Mouse (Mus musculus) layer of hippocampus, adult 11-12 months (tissue): Measurements from ENCODE around the gene Slc41a3.

Experiments used
- DNase-seq: peaks from one replicate; pipeline ENCODE4 v3.0.0; 2022; ENCODE audit warnings: low spot score

Gene Slc41a3

DNA sequence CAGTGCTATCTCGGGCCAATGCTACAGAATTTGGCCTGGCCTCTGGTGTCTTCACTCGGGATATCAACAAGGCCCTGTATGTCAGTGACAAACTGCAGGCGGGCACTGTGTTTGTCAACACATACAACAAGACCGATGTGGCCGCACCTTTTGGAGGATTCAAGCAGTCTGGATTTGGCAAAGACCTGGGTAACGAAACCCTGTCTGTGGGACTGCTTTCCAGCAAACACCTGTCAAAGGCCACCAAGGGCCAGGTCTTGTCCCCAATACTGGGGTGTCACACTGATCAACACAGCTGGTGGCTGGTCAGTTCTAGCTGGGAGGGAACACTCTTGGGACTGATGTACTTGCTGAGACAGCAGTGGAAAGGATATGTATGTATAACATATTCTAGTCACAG is 6.3 kb upstream of the Slc41a3 start:
- DNase-seq, result no peak

- no peak for DNase-seq
Observed at GRCm38 (mm10) chr6:90600351-90600750, 4.2 kb upstream of the Slc41a3 start.

GRCm38 (mm10) chr6:90601736-90602135 is 2.8 kb upstream of the Slc41a3 start:
- no peak for DNase-seq

- no peak for DNase-seq
Observed at GRCm38 (mm10) chr6:90602304-90602703, 2.2 kb upstream of the Slc41a3 start.

DNA sequence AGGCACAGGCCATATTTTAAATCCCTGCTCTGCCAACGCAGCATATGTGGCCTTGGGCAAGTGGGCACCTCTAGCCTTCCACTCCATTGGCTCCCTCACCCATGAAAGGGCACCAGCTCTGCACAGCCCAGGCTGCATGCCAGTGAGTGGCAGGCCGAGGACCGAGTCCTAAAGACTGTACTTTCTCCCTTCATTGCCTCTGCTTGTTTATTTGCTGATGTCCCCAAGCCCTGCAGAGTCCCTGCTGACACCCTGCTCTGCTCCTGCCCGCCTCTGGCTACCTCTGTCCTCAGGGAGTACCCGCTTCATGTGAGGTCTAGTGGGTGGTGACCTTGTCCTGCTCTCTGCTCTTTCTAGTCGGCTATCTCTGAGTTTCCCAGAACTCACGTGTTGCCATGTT is 1.4 kb upstream of the Slc41a3 start:
- no peak for DNase-seq

DNA sequence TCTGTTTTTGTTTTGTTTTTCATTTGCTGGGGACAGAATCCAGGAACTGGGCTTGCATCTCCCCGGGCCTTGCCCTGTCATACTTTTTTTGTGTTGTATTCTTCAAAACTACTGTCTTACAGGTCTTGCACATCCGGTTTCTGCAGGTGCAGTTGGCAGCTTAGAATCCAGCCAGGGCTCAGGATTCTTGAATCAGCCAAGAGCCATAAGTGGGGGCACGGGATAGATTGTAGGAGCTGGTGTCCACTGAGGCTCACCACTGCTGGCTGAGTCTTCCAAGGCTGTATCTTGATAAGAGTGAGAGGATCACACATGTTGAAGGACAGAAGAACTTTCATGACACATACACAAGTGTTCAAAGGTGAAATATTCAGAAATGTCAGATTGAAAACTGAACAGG is 395 bp upstream of the Slc41a3 start:
- peak; percentile 21 for DNase-seq

GRCm38 (mm10) chr6:90605298-90605665 is 757 bp downstream of the Slc41a3 start:
- DNase-seq, result no peak

DNA sequence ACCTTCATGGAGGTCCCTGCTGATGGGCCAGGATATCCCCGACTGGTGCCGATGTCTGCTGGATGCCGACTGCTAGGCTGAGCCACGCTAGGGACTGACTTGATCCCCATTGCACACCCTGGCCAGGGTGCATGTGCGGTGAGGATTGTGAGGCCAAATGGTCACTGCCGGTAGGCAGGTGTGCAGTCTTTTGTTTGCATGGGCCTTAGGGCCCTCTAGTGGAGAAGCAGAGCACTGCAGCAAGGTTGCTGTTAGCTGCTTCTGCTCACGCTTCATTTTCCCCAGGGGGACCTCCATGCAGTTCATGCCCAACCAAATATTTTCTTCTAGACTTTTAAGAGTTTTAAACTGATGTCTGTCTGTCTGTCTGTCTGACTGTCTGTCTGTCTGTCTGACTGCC is 2.0 kb downstream of the Slc41a3 start:
- peak; percentile 64 for DNase-seq

DNA sequence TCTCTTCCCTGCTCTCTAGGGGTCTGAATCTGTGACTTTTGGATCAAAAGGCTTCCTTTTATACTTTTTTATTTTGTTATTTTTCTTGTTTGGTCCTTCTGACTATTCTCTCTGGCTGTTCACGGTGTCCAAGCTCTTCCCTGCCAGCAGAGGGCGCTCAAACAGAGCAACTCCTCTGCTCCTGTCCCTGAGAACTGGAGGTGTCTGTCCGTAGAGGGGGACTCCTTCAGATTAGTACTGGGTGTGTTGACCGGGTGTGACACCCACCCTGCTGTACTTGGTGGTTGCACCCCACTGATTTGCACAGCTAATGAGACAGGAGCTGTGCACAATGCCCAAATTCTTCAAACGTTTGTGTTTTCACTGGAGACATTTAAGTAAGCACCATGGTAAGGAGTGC is 2.7 kb downstream of the Slc41a3 start:
- peak; percentile 42 for DNase-seq

GRCm38 (mm10) chr6:90608186-90608585 is 3.7 kb downstream of the Slc41a3 start:
- DNase-seq, result no peak

DNA sequence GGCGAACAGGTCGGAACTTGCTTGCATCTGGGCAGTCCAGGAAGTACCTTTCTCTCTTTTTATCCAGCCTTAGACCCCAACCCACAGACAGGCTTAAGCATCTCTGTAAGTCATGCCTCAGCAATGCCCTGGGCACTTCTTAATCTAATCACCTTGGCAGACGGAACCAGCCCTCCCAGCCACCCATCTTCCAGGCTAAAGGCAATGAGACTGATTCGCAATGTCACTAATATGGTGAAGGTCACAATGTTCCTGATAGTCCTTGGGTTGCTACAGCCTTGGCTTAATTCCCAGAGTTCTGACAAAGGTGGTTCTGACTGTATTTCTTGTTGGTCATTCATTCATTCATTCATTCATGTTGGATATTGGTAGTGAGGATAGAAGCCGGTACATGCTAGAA is 5.7 kb downstream of the Slc41a3 start:
- DNase-seq, result no peak

GRCm38 (mm10) chr6:90613277-90613676 is 8.8 kb downstream of the Slc41a3 start:
- no peak for DNase-seq

- DNase-seq, result peak; percentile 15
Observed at GRCm38 (mm10) chr6:90615362-90615761, 10.8 kb downstream of the Slc41a3 start.

DNA sequence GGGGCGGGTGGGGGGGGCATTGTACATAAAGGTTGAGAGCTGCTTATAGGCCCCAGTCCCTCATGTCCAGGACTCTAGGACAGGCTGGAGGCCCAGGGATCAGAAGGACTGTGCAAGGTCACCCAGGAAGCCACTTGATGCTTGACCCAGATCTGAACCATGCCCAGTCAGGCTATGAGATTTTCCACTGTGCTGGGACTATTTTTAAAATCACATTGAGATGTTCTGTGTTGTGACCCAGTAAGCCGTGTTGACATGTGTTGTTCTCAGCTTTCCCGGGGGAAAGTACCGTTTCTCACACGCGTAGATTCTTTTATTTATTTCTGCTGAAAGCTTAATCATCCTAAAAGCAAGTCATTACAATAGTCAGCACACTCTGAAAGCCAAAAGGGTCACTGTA is 11.5 kb downstream of the Slc41a3 start:
- no peak for DNase-seq

DNA sequence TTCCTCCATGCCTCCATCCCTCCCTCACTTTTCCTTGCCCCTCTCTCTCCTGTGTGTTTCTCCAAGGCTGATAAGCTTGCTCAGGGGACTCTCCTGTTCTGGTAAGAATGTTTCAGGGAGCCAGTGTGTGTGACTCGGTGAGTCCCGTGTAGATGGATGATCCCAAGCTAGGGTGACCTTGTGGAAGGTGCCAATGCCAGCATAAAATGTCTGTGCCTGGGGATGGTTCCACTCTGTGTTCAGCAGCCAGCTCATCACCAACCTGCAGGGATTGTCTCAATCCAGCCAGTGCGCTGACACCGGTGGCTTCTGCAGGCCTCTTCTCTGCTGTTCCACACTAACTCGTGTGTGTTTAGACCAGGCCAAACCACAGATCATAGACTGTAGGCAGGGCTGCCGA is 12.0 kb downstream of the Slc41a3 start:
- no peak for DNase-seq

DNA sequence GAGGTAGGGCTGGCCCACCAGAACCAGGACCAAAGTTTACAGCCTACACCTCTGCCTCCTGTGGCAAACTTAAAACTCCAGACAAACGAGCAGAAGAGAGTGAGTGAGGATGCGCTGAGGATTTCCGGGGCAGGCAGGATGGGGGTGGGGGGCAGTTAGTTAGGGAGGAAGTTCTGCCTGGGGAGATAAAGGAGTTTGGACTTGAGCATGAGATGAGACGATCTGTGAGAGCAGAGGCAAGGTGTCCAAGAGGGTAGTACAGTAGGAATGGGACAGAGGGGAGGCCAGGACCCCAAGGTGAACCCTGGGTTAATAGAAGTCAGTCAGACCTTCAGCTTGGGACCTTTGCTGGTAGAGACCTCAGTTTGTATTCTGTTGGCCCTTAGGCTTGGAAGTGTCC is 13.7 kb downstream of the Slc41a3 start:
- no peak for DNase-seq

GRCm38 (mm10) chr6:90618821-90619636 is 14.5 kb downstream of the Slc41a3 start:
- peak; percentile 28 for DNase-seq

DNA sequence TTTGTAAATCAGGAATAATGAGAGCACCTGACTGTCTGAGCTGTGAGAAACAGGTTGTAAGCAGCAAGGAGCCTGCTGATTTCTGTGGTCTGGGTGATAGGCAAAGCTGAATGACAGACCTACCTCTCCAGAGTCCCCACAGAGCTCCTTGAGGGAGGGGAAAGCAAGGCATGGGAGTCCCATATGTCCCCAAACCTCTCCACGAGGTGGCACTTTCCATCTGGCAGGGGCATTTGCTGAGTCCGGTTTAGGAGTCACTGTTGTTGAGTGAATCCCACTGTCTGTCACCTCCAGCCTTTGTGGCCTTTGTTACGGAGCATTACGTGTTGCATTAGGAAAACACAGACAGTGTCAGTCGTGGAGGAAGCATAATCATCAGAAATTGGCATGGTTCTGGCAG is 15.4 kb downstream of the Slc41a3 start:
- no peak for DNase-seq

- no peak for DNase-seq
Observed at GRCm38 (mm10) chr6:90620791-90621583, 16.5 kb downstream of the Slc41a3 start.

DNA sequence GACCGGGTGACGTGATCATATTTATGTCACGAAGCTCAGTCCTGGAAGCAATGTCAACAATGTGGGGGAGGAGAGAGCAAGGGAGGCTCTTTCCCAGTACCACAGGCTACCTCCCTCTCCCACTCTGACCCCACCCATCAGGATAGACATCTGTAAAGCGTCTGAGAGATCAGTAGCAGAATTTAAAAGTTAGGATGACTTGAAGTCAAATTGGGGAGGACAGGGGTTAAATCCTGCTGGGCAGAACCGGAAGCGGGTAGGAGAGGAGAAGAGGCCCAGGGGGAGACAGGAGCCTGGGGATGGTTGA is 17.0 kb downstream of the Slc41a3 start:
- DNase-seq, result no peak

- no peak for DNase-seq
Observed at GRCm38 (mm10) chr6:90622758-90623455, 18.4 kb downstream of the Slc41a3 start.

DNA sequence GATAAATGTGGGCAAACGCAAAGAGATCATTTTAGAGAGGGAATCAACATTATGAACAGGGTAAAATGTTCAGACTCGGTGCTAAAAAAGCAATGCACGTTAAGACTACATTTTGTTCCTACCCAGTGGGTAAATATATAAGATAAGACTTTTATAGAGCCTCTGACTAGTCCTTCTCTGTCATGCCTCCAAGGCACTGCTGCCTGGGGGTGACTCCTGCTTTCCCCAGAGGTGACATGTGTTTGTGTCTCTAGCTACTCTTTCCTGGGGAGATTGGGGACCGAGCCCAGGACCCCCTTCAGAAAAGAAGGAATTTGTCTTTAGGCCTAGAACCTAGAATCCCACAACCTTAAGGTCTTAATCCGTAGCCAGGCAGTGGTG is 18.9 kb downstream of the Slc41a3 start:
- no peak for DNase-seq

GRCm38 (mm10) chr6:90624184-90624583 is 19.7 kb downstream of the Slc41a3 start:
- no peak for DNase-seq
